Mouse (Mus musculus): ENCODE measurements at regions not wholly inside any gene's neighbourhood (a gene's known extent, or its start where the extent isn't known, plus 50 kb on each side); places are given as distances from the start of the nearest gene placed in this dataset.

- Histone ChIP-seq H3K27me3 (ENCODE audit: insufficient read depth, poor library complexity, severe bottlenecking) (no peaks in the 10 kb centered on the region), H3K36me3 (no peaks in the 10 kb centered on the region), H3K9me3 (no peaks in the 10 kb centered on the region), H3K27ac (no peak overlapping the region), H3K4me3 (no peak overlapping the region), H3K4me1 (no peaks in the 10 kb centered on the region)
- no peak for DNase-seq (ENCODE audit: low spot score)
- WGBS = 79% methylated on average over 4 of the region's 4 CpGs
These were observed 72.6 kb downstream of the Icos start for GRCm38 (mm10) chr1:61050346-61050745.

- Histone ChIP-seq H3K4me3 (no peak overlapping the region), H3K9me3 (no peaks in the 10 kb centered on the region), H3K4me1 (no peaks in the 10 kb centered on the region), H3K36me3 (no peaks in the 10 kb centered on the region), H3K27me3 (ENCODE audit: insufficient read depth, poor library complexity, severe bottlenecking) (no peaks in the 10 kb centered on the region), H3K27ac (no peak overlapping the region)
- WGBS = 60% methylated on average over 1 of the region's 1 CpGs
- DNase-seq (ENCODE audit: low spot score) = no peak
These were observed 75.9 kb downstream of the Icos start for GRCm38 (mm10) chr1:61053676-61054075.

- no peak overlapping the region for H3K4me3 ChIP-seq
- H3K4me1 ChIP-seq = no peaks in the 10 kb centered on the region
- no peaks in the 10 kb centered on the region for H3K9me3 ChIP-seq
- 85% methylated on average over 6 of the region's 6 CpGs for WGBS
- H3K36me3 ChIP-seq = no peaks in the 10 kb centered on the region
- no peak for DNase-seq (ENCODE audit: low spot score)
- no peak overlapping the region for H3K27ac ChIP-seq
- no peaks in the 10 kb centered on the region for H3K27me3 ChIP-seq (ENCODE audit: insufficient read depth, poor library complexity, severe bottlenecking)
These were observed 76.7 kb downstream of the Icos start for GRCm38 (mm10) chr1:61054391-61054790.

DNA sequence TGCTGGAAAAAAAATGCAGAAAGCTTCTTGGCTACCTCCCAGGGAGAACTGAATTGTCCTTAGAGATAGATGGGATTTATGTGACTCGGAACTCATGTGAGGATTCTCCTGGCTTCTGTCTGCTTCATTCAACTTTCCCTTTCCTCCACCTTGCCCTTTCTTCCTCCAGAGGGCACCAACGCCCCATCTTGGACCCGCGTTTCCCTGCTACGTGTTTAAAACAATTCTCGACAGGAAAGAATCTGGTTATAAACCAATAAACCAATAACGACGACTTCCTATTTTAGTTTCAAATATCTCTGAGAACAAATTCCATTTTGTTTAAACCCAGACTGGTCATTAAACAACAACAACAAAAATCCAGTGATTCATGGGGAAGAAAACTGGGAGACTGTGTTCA is 77.4 kb downstream of the Icos start:
- Histone ChIP-seq H3K4me3 (peak overlapping the region; percentile 32; the same call in 1 of the 2 replicates), H3K9me3 (no peaks in the 10 kb centered on the region), H3K27me3 (ENCODE audit: insufficient read depth, poor library complexity, severe bottlenecking) (no peaks in the 10 kb centered on the region), H3K36me3 (no peaks in the 10 kb centered on the region), H3K27ac (no peak overlapping the region), H3K4me1 (no peaks in the 10 kb centered on the region)
- WGBS = 7% methylated on average over 8 of the region's 8 CpGs
- DNase-seq (ENCODE audit: low spot score) = no peak

DNA sequence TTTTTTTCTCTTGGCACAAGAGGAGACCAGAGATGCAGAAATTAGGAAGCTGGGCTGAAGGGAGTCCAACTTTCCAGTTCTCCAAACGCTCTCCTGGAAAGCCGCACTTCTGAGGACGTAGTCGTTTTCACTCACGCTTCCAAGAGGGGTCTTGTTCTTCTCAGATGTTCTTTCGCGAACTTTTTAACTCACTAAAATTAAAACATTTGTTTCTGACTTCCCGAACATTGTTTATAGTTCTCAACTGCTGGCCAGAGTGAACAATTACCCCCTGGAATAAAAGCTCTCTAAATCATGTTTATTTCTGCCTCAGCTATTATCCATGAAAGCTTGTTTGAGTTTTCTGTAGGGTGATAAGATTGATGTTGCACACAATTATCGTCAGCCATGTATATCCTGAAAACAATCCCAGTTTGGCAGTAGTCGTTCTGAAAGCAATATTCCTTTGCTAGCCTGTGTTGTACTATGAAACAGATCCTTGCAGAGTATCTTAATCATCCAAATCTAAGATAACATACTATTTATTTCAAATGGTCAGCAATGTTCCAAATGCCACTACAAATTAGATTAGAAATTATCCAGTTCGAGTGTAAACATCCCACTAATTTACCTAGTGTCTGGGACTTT is 82.3 kb downstream of the Icos start:
- no peaks in the 10 kb centered on the region for H3K4me1 ChIP-seq
- H3K4me3 ChIP-seq = no peak overlapping the region
- H3K36me3 ChIP-seq = no peaks in the 10 kb centered on the region
- H3K27ac ChIP-seq = no peak overlapping the region
- H3K9me3 ChIP-seq = no peaks in the 10 kb centered on the region
- DNase-seq (ENCODE audit: low spot score) = no peak
- H3K27me3 ChIP-seq (ENCODE audit: insufficient read depth, poor library complexity, severe bottlenecking) = no peaks in the 10 kb centered on the region
- 72% methylated on average over 11 of the region's 11 CpGs for WGBS

- 88% methylated on average over 3 of the region's 3 CpGs for WGBS
- Histone ChIP-seq H3K27ac (no peak overlapping the region), H3K4me3 (no peak overlapping the region), H3K9me3 (no peaks in the 10 kb centered on the region), H3K27me3 (ENCODE audit: insufficient read depth, poor library complexity, severe bottlenecking) (no peaks in the 10 kb centered on the region), H3K36me3 (no peaks in the 10 kb centered on the region), H3K4me1 (no peaks in the 10 kb centered on the region)
- no peak for DNase-seq (ENCODE audit: low spot score)
These were observed 84.2 kb downstream of the Icos start for GRCm38 (mm10) chr1:61061892-61062460.

- DNase-seq (ENCODE audit: low spot score) = no peak
- 78% methylated on average over 6 of the region's 6 CpGs for whole genome bisulfite sequencing
- H3K4me1 ChIP-seq = no peaks in the 10 kb centered on the region
These were observed 90.4 kb downstream of the Icos start for GRCm38 (mm10) chr1:61068112-61068511.

DNA sequence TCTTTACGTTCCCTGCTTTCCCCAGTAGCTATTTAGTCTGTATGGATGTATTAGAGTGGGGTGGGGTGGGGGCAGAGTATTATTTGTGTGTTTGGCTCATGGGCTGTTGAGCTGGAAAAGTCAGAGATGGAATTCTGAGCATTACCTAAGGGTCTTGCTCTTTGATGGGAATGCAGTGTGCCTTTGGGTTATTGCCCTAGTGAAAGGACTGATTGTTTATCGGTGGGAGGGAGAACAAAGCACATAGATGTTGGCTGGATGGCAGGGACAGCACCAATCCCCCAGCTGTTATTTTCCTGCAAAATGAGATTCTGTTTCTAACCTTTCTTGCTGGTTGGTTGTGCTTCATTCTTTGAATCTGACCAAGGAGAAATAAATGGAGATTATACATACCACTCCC is 96.4 kb downstream of the Icos start:
- H3K4me3 ChIP-seq = no peak overlapping the region
- no peak overlapping the region for H3K27ac ChIP-seq
- 77% methylated on average over 2 of the region's 2 CpGs for WGBS
- H3K27me3 ChIP-seq (ENCODE audit: insufficient read depth, poor library complexity, severe bottlenecking) = no peaks in the 10 kb centered on the region
- H3K36me3 ChIP-seq = no peaks in the 10 kb centered on the region
- no peak for DNase-seq (ENCODE audit: low spot score)
- H3K4me1 ChIP-seq = no peaks in the 10 kb centered on the region
- H3K9me3 ChIP-seq = no peaks in the 10 kb centered on the region

More at GRCm38 (mm10) chr1:61068112-61068511, 90.4 kb downstream of the Icos start:
- no peaks in the 10 kb centered on the region for H3K9me3 ChIP-seq
- H3K27me3 ChIP-seq (ENCODE audit: insufficient read depth, poor library complexity, severe bottlenecking) = no peaks in the 10 kb centered on the region
- H3K27ac ChIP-seq = no peak overlapping the region
- no peak overlapping the region for H3K4me3 ChIP-seq
- H3K36me3 ChIP-seq = no peaks in the 10 kb centered on the region

GRCm38 (mm10) chr1:61075335-61075734 is 97.6 kb downstream of the Icos start:
- Histone ChIP-seq H3K27me3 (ENCODE audit: insufficient read depth, poor library complexity, severe bottlenecking) (no peaks in the 10 kb centered on the region), H3K36me3 (no peaks in the 10 kb centered on the region), H3K4me1 (no peaks in the 10 kb centered on the region), H3K4me3 (no peak overlapping the region), H3K27ac (no peak overlapping the region), H3K9me3 (no peaks in the 10 kb centered on the region)
- 75% methylated on average over 1 of the region's 1 CpGs for WGBS
- no peak for DNase-seq (ENCODE audit: low spot score)

- H3K36me3 ChIP-seq = no peaks in the 10 kb centered on the region
These were observed 107.0 kb downstream of the Icos start for GRCm38 (mm10) chr1:61084732-61085131.

DNA sequence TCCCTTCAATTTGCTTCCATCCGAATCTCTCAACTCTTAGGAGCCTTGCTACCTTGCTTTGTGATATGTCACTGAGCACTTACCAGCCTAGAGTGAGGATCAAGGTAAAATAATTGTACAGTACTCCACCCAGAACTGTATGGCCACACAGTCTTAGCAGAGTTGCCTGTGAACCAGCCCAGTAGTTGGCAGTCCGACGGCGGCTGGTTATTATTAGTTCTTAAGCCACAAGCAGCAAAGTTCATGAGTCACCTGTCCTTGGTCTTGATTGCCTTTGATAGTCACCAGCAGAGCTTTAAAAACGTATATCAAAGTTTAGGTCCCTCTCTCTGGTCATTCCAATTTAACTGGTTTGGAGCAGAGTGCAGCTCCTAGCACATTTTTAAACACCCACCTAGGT is 109.1 kb downstream of the Icos start:
- Histone ChIP-seq H3K4me3 (no peak overlapping the region), H3K4me1 (no peaks in the 10 kb centered on the region), H3K9me3 (no peaks in the 10 kb centered on the region), H3K27ac (no peak overlapping the region), H3K27me3 (ENCODE audit: insufficient read depth, poor library complexity, severe bottlenecking) (no peaks in the 10 kb centered on the region), H3K36me3 (no peaks in the 10 kb centered on the region)
- no peak for DNase-seq (ENCODE audit: low spot score)
- 78% methylated on average over 5 of the region's 5 CpGs for WGBS

More at GRCm38 (mm10) chr1:61084732-61085131, 107.0 kb downstream of the Icos start:
- H3K27ac ChIP-seq = no peak overlapping the region
- H3K4me3 ChIP-seq = no peak overlapping the region
- no peaks in the 10 kb centered on the region for H3K9me3 ChIP-seq
- H3K4me1 ChIP-seq = no peaks in the 10 kb centered on the region
- DNase-seq (ENCODE audit: low spot score) = no peak
- no peaks in the 10 kb centered on the region for H3K27me3 ChIP-seq (ENCODE audit: insufficient read depth, poor library complexity, severe bottlenecking)

GRCm38 (mm10) chr1:61090801-61091200 is 113.1 kb downstream of the Icos start:
- H3K4me1 ChIP-seq = no peaks in the 10 kb centered on the region
- 74% methylated on average over 1 of the region's 1 CpGs for WGBS
- no peaks in the 10 kb centered on the region for H3K9me3 ChIP-seq
- H3K4me3 ChIP-seq = no peak overlapping the region
- H3K36me3 ChIP-seq = no peaks in the 10 kb centered on the region
- no peak overlapping the region for H3K27ac ChIP-seq
- H3K27me3 ChIP-seq (ENCODE audit: insufficient read depth, poor library complexity, severe bottlenecking) = no peaks in the 10 kb centered on the region
- DNase-seq (ENCODE audit: low spot score) = no peak

GRCm38 (mm10) chr1:61095481-61096165 is 117.9 kb downstream of the Icos start:
- DNase-seq (ENCODE audit: low spot score) = no peak
- Histone ChIP-seq H3K27me3 (ENCODE audit: insufficient read depth, poor library complexity, severe bottlenecking) (no peaks in the 10 kb centered on the region), H3K9me3 (no peaks in the 10 kb centered on the region), H3K4me3 (no peak overlapping the region), H3K36me3 (no peaks in the 10 kb centered on the region), H3K27ac (no peak overlapping the region), H3K4me1 (no peaks in the 10 kb centered on the region)

Measured in heart, embryonic 10.5 days (tissue).